Mouse (Mus musculus) spleen, adult 2 months (tissue): ENCODE measurements around the gene Slc26a5.

Experiments used
- CTCF ChIP-seq: fragments of 200-500 bp; IDR thresholded peaks from 2 replicates; pipeline ENCODE4 v1.5.1; 2011; ENCODE audit warnings: mild to moderate bottlenecking, inconsistent platforms; ENCODE audit not compliant: insufficient read depth, insufficient read length, insufficient replicate concordance; ENCODE audit errors: extremely low read depth
- POLR2A ChIP-seq: fragments of 200-500 bp; IDR thresholded peaks from 2 replicates; pipeline ENCODE4 v1.6.1; 2011; ENCODE audit warnings: low read depth, low read length, inconsistent platforms

DNA sequence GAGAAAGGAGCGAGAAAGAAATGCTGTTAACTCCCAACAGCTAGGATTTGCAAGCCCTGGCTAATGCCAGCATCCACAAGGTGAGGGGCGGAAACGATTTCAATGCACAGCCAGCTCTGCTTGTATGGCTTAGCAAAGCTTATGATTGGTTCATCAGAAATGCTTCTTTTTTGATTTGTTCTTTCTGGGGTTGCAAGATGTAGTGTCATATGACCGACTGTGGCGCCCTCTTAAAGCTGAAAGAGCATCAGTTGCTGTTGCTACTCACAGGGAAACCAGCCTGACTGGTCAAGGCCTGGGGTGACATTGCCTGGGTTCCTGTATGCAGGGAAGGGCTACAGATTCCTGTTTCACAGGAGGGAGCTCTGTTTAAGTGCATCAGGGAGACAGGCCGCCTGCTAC, 908 bp upstream of the Slc26a5 start:
- TF ChIP-seq POLR2A (no peak), CTCF (no peak)
